Mouse (Mus musculus): ENCODE measurements at regions not wholly inside any gene's neighbourhood (a gene's known extent, or its start where the extent isn't known, plus 50 kb on each side); places are given as distances from the start of the nearest gene placed in this dataset.

DNA sequence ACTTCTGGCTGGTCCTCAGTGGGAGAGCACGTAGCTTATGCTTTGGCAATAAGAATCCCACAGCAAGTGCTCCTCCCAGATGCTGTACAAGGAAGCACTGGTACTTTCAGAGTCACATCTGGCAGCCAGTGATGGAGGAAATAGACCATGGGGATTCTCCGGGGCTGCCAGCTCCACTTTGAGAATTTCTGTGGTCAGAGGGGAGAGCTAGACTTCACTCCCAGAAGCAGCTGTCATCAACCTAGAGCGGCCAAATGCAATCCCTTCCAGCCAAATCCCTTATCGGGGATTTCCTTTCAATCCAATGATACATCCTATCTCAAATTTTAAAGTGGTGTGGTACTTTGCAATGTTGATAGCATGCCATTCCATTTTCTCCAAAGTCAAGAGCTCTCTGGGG is 1474.1 kb upstream of the Flrt2 start:
- no peaks in the 10 kb centered on the region for H3K27me3 ChIP-seq (ENCODE audit: control insufficient read depth, insufficient read depth, insufficient read length)
- no peak overlapping the region for H3ac ChIP-seq (ENCODE audit: control insufficient read depth, insufficient read length)
- no peak overlapping the region for H3K4me3 ChIP-seq
- TF ChIP-seq MAX (IDR thresholded peaks at IDR 0.05; ENCODE audit: low read depth) (no peak), MYOD1 (IDR thresholded peaks at IDR 0.05; ENCODE audit: control insufficient read depth in 1 of 3, insufficient read length in 2 of 3, low read depth in 2 of 3) (peak in 2 of 3 experiments; percentile 24 to 35), CEBPB (IDR thresholded peaks at IDR 0.05; ENCODE audit: insufficient read depth, poor library complexity, severe bottlenecking) (no peak), TCF12 (IDR thresholded peaks at IDR 0.05; ENCODE audit: insufficient read depth, poor library complexity, severe bottlenecking) (no peak), POLR2A (IDR thresholded peaks at IDR 0.05; ENCODE audit: insufficient read length, low read depth) (no peak), TCF3 (IDR thresholded peaks at IDR 0.05; ENCODE audit: insufficient read length, low read depth) (no peak), POLR2AphosphoS2 (IDR thresholded peaks at IDR 0.05; ENCODE audit: insufficient read length, low read depth) (no peak), MYOG (IDR thresholded peaks at IDR 0.05; ENCODE audit: control insufficient read depth in 1 of 3, insufficient read depth in 1 of 3, insufficient read length in 2 of 3, low read depth in 2 of 3) (peak in 1 of 3 experiments; percentile 15)
- H3K4me2 ChIP-seq (ENCODE audit: low read depth) = peak overlapping the region; percentile 30
- H3K79me2 ChIP-seq (ENCODE audit: control insufficient read depth, insufficient read depth) = no peaks in the 10 kb centered on the region
- no peaks in the 10 kb centered on the region for H3K36me3 ChIP-seq (ENCODE audit: control insufficient read depth, insufficient read depth)

DNA sequence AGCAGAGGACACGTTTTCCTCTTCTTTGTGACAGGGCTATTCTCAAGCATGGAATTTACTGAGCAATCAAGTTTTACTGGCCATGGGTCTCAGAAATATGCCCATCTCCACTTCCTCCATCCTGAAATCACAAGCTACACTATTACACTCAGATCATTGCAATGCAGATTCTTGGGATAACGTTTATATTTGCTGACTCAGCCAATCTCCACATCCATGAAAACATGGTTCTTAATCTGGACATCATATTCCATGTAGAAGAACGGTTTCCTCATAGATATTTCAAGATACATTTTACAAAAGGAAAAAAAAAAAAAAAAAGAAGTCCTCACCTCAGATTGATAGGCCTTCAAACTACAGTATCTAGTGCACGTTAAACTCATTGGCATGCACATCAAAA is 1462.1 kb upstream of the Flrt2 start:
- H3K27me3 ChIP-seq (ENCODE audit: control insufficient read depth, insufficient read depth, insufficient read length) = no peaks in the 10 kb centered on the region
- no peak overlapping the region for H3K4me3 ChIP-seq
- H3K36me3 ChIP-seq (ENCODE audit: control insufficient read depth, insufficient read depth) = no peaks in the 10 kb centered on the region
- H3ac ChIP-seq (ENCODE audit: control insufficient read depth, insufficient read length) = no peak overlapping the region
- H3K79me2 ChIP-seq (ENCODE audit: control insufficient read depth, insufficient read depth) = no peaks in the 10 kb centered on the region
- TF ChIP-seq SRF (IDR thresholded peaks at IDR 0.05; ENCODE audit: control insufficient read depth, insufficient read length, low read depth) (no peak), E2F4 (IDR thresholded peaks at IDR 0.05; ENCODE audit: insufficient read depth) (no peak), POLR2AphosphoS2 (IDR thresholded peaks at IDR 0.05; ENCODE audit: insufficient read length, low read depth) (no peak), TCF12 (IDR thresholded peaks at IDR 0.05; ENCODE audit: insufficient read depth, poor library complexity, severe bottlenecking) (no peak), MAX (IDR thresholded peaks at IDR 0.05; ENCODE audit: low read depth) (no peak), TCF3 (IDR thresholded peaks at IDR 0.05; ENCODE audit: insufficient read length, low read depth) (no peak), MYOD1 (IDR thresholded peaks at IDR 0.05; ENCODE audit: control insufficient read depth in 1 of 3, insufficient read length in 2 of 3, low read depth in 2 of 3) (no peak), USF1 (IDR thresholded peaks at IDR 0.05; ENCODE audit: low read depth) (no peak), POLR2A (IDR thresholded peaks at IDR 0.05; ENCODE audit: insufficient read length, low read depth) (no peak), REST (IDR thresholded peaks at IDR 0.05; ENCODE audit: insufficient read depth, insufficient read length) (no peak), CEBPB (IDR thresholded peaks at IDR 0.05; ENCODE audit: insufficient read depth, poor library complexity, severe bottlenecking) (no peak), MYOG (IDR thresholded peaks at IDR 0.05; ENCODE audit: control insufficient read depth in 1 of 3, insufficient read depth in 1 of 3, insufficient read length in 2 of 3, low read depth in 2 of 3) (no peak)
- H3K4me2 ChIP-seq (ENCODE audit: low read depth) = no peak overlapping the region

DNA sequence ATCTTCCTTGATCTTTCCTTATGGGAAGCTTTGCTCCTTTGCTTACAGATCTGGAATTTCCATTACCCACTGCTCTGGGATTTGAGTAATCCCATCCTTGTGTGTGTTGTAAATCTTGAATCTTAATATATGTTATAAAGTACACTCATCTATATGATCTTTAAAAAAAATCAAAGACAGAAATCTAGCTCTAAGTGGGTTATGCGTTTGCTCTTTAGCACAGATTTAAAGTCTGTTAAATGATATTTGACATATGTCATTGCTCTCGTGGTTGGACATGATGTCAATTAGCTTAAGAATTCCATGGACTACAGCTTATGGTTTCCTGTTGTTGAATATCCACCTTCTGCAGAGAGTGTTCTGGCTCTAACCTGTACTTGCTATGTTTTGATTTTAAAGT is 1446.7 kb upstream of the Flrt2 start:
- Histone ChIP-seq H3K4me2 (ENCODE audit: low read depth) (no peak overlapping the region), H3K36me3 (ENCODE audit: control insufficient read depth, insufficient read depth) (no peaks in the 10 kb centered on the region), H3K79me2 (ENCODE audit: control insufficient read depth, insufficient read depth) (no peaks in the 10 kb centered on the region), H3K27me3 (ENCODE audit: control insufficient read depth, insufficient read depth, insufficient read length) (no peaks in the 10 kb centered on the region), H3K4me3 (no peak overlapping the region), H3ac (ENCODE audit: control insufficient read depth, insufficient read length) (no peak overlapping the region)
- TF ChIP-seq TCF3 (IDR thresholded peaks at IDR 0.05; ENCODE audit: insufficient read length, low read depth) (no peak), TCF12 (IDR thresholded peaks at IDR 0.05; ENCODE audit: insufficient read depth, poor library complexity, severe bottlenecking) (no peak), MAX (IDR thresholded peaks at IDR 0.05; ENCODE audit: low read depth) (no peak), REST (IDR thresholded peaks at IDR 0.05; ENCODE audit: insufficient read depth, insufficient read length) (no peak), E2F4 (IDR thresholded peaks at IDR 0.05; ENCODE audit: insufficient read depth) (no peak), MYOG (IDR thresholded peaks at IDR 0.05; ENCODE audit: control insufficient read depth in 1 of 3, insufficient read depth in 1 of 3, insufficient read length in 2 of 3, low read depth in 2 of 3) (no peak), POLR2A (IDR thresholded peaks at IDR 0.05; ENCODE audit: insufficient read length, low read depth) (no peak), CEBPB (IDR thresholded peaks at IDR 0.05; ENCODE audit: insufficient read depth, poor library complexity, severe bottlenecking) (no peak), USF1 (IDR thresholded peaks at IDR 0.05; ENCODE audit: low read depth) (no peak), POLR2AphosphoS2 (IDR thresholded peaks at IDR 0.05; ENCODE audit: insufficient read length, low read depth) (no peak), SRF (IDR thresholded peaks at IDR 0.05; ENCODE audit: control insufficient read depth, insufficient read length, low read depth) (no peak), MYOD1 (IDR thresholded peaks at IDR 0.05; ENCODE audit: control insufficient read depth in 1 of 3, insufficient read length in 2 of 3, low read depth in 2 of 3) (no peak)

DNA sequence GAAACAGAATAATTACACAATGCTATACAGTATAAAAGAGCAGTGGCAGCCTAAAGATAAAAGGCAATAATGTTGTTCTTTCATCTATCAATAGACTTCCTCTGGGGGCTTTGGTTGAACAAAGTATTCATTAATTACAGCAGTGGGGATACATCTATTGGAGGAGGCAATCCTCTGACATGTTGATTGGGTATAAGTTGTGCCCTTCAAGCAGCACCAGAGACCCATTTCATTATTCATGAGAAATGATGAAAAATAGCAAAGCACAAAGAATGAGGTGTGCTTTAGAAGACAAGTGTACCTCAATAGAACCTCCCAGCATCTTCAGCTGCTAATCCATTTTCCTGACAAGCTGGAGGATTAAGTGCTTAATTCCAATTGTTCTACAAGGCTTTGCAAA is 1444.7 kb upstream of the Flrt2 start:
- Histone ChIP-seq H3ac (ENCODE audit: control insufficient read depth, insufficient read length) (no peak overlapping the region), H3K4me2 (ENCODE audit: low read depth) (no peak overlapping the region), H3K36me3 (ENCODE audit: control insufficient read depth, insufficient read depth) (no peaks in the 10 kb centered on the region), H3K27me3 (ENCODE audit: control insufficient read depth, insufficient read depth, insufficient read length) (no peaks in the 10 kb centered on the region), H3K79me2 (ENCODE audit: control insufficient read depth, insufficient read depth) (no peaks in the 10 kb centered on the region), H3K4me3 (no peak overlapping the region)
- TF ChIP-seq POLR2AphosphoS2 (IDR thresholded peaks at IDR 0.05; ENCODE audit: insufficient read length, low read depth) = no peak
- no peak for TF ChIP-seq USF1 (IDR thresholded peaks at IDR 0.05; ENCODE audit: low read depth)
- no peak for TF ChIP-seq TCF12 (IDR thresholded peaks at IDR 0.05; ENCODE audit: insufficient read depth, poor library complexity, severe bottlenecking)
- TF ChIP-seq MYOG (IDR thresholded peaks at IDR 0.05; ENCODE audit: control insufficient read depth in 1 of 3, insufficient read depth in 1 of 3, insufficient read length in 2 of 3, low read depth in 2 of 3) = no peak
- no peak for TF ChIP-seq MAX (IDR thresholded peaks at IDR 0.05; ENCODE audit: low read depth)
- no peak for TF ChIP-seq MYOD1 (IDR thresholded peaks at IDR 0.05; ENCODE audit: control insufficient read depth in 1 of 3, insufficient read length in 2 of 3, low read depth in 2 of 3)
- no peak for TF ChIP-seq TCF3 (IDR thresholded peaks at IDR 0.05; ENCODE audit: insufficient read length, low read depth)
- no peak for TF ChIP-seq POLR2A (IDR thresholded peaks at IDR 0.05; ENCODE audit: insufficient read length, low read depth)
- no peak for TF ChIP-seq E2F4 (IDR thresholded peaks at IDR 0.05; ENCODE audit: insufficient read depth)
- no peak for TF ChIP-seq SRF (IDR thresholded peaks at IDR 0.05; ENCODE audit: control insufficient read depth, insufficient read length, low read depth)
- no peak for TF ChIP-seq REST (IDR thresholded peaks at IDR 0.05; ENCODE audit: insufficient read depth, insufficient read length)
- TF ChIP-seq CEBPB (IDR thresholded peaks at IDR 0.05; ENCODE audit: insufficient read depth, poor library complexity, severe bottlenecking) = no peak

Data from myocyte (in vitro differentiated cells).